Comparison of ENCODE assay signal across 22 mouse cellular contexts in genomic region chr4:12356992-12357634, GRCm38 (mm10).
DNase-seq lines count a peak whose midpoint lies in the region; ATAC-seq lines count a peak whose summit lies in the region.
"Had no signal": no experiment of that assay in that cellular context is flagged by ENCODE, and none has a peak within 500 bp of the region (broad histone marks: within the 10 kb centered on the region; RNA-seq: fewer than 3 reads in every experiment).

No protein-coding gene starts in this region.

- H3K4me3 ChIP-seq in neural tube, embryonic 11.5 days (ENCODE audit: low read depth, low read length), result no peak overlapping the region
- H3K4me3 ChIP-seq in neural tube, embryonic 15.5 days (replicated peaks), result no peak overlapping the region
- H3K4me3 ChIP-seq: embryonic facial prominence, embryonic 12.5 days; embryonic facial prominence, embryonic 15.5 days; gastrocnemius, adult 2 months; intestine, embryonic 15.5 days had no signal

- ATAC-seq in neural tube, embryonic 11.5 days (ENCODE audit: insufficient read depth, low FRiP score, low TSS enrichment), result peak; percentile 48
- ATAC-seq in neural tube, embryonic 15.5 days (ENCODE audit: low FRiP score), result peak; percentile 47; the same call in 1 of the 2 replicates
- ATAC-seq: activated CD4-positive, CD25-positive, alpha-beta regulatory T cell, adult 4 months; forebrain, embryonic 14.5 days; forebrain, postnatal 0 days; hindbrain, embryonic 16.5 days; intestine, embryonic 15.5 days had no signal

- no peak overlapping the region for H3K27ac ChIP-seq in neural tube, embryonic 11.5 days (ENCODE audit: low read depth, low read length)
- no peak overlapping the region for H3K27ac ChIP-seq in neural tube, embryonic 15.5 days (replicated peaks)
- H3K27ac ChIP-seq: embryonic facial prominence, embryonic 12.5 days; embryonic facial prominence, embryonic 15.5 days; gastrocnemius, adult 2 months; intestine, embryonic 15.5 days had no signal

- no peaks in the 10 kb centered on the region for H3K27me3 ChIP-seq in neural tube, embryonic 11.5 days (ENCODE audit: control insufficient read depth, insufficient read depth, low read length)
- no peaks in the 10 kb centered on the region for H3K27me3 ChIP-seq in neural tube, embryonic 15.5 days (replicated peaks)
- H3K27me3 ChIP-seq: embryonic facial prominence, embryonic 12.5 days; embryonic facial prominence, embryonic 15.5 days; intestine, embryonic 15.5 days had no signal

- WGBS in neural tube, embryonic 11.5 days, result 36% methylated on average over 2 of the region's 2 CpGs
- WGBS in neural tube, embryonic 15.5 days, result 26% methylated on average over 2 of the region's 2 CpGs

- no peaks in the 10 kb centered on the region for H3K4me1 ChIP-seq in neural tube, embryonic 11.5 days (ENCODE audit: control insufficient read depth, insufficient read depth, low read length)
- no peaks in the 10 kb centered on the region for H3K4me1 ChIP-seq in neural tube, embryonic 15.5 days
- H3K4me1 ChIP-seq: embryonic facial prominence, embryonic 12.5 days; embryonic facial prominence, embryonic 15.5 days; intestine, embryonic 15.5 days had no signal

- H3K9me3 ChIP-seq in neural tube, embryonic 11.5 days (ENCODE audit: control insufficient read depth, low read length), result no peaks in the 10 kb centered on the region
- H3K9me3 ChIP-seq in neural tube, embryonic 15.5 days (replicated peaks), result no peaks in the 10 kb centered on the region
- H3K9me3 ChIP-seq: embryonic facial prominence, embryonic 12.5 days; embryonic facial prominence, embryonic 15.5 days; intestine, embryonic 15.5 days had no signal

- H3K9ac ChIP-seq in neural tube, embryonic 11.5 days (ENCODE audit: low read length), result no peak overlapping the region
- H3K9ac ChIP-seq in neural tube, embryonic 15.5 days (replicated peaks), result no peak overlapping the region
- H3K9ac ChIP-seq: embryonic facial prominence, embryonic 12.5 days; embryonic facial prominence, embryonic 15.5 days; forebrain, postnatal 0 days; intestine, embryonic 15.5 days had no signal

- H3K36me3 ChIP-seq in neural tube, embryonic 11.5 days (ENCODE audit: control insufficient read depth, insufficient read depth, low read length), result no peaks in the 10 kb centered on the region
- no peaks in the 10 kb centered on the region for H3K36me3 ChIP-seq in neural tube, embryonic 15.5 days
- H3K36me3 ChIP-seq: embryonic facial prominence, embryonic 12.5 days; embryonic facial prominence, embryonic 15.5 days; intestine, embryonic 15.5 days had no signal

- peak; percentile 4 for DNase-seq in embryo, embryonic 10.5 days (ENCODE audit: low spot score)
- no peak for DNase-seq in embryo, embryonic 9.5 days (ENCODE audit: extremely low spot score)
- no peak for DNase-seq in neural tube, embryonic 11.5 days (ENCODE audit: low spot score)
- no peak for DNase-seq in neural tube, embryonic 10.5 days (ENCODE audit: extremely low spot score, low spot score)
- DNase-seq in yolk sac, embryonic 10.5 days (ENCODE audit: low spot score), result no peak
- DNase-seq: adrenal gland, adult 8-10 months; adrenal gland, postnatal 25 days; cerebellum, adult 8-10 months; cerebellum, postnatal 10 days; cerebellum, postnatal 36 days; forebrain, postnatal 0 days; gastrocnemius, adult 2 months; gastrocnemius, postnatal 14 days; heart, adult 11 months had no signal

- H3K4me2 ChIP-seq in neural tube, embryonic 11.5 days (ENCODE audit: low read depth), result no peak overlapping the region
- H3K4me2 ChIP-seq in neural tube, embryonic 15.5 days, result no peak overlapping the region
- H3K4me2 ChIP-seq: embryonic facial prominence, embryonic 12.5 days; embryonic facial prominence, embryonic 15.5 days; heart, embryonic 11.5 days; intestine, embryonic 15.5 days had no signal
